Mouse (Mus musculus) bone marrow macrophage, adult 2 months (primary cell): Measurements from ENCODE around the gene Gm20425.

ENCODE experiments used
- CTCF ChIP-seq: IDR thresholded peaks from 2 replicates; pipeline ENCODE4 v1.5.1; 2012; ENCODE audit warnings: low read depth, mild to moderate bottlenecking, low read length, moderate library complexity
- POLR2A ChIP-seq: IDR thresholded peaks from 2 replicates; pipeline ENCODE4 v1.6.1; 2012; ENCODE audit warnings: mild to moderate bottlenecking, low read depth, low read length, borderline replicate concordance

- TF ChIP-seq POLR2A (no peak), CTCF (no peak)
Observed at GRCm38 (mm10) chr9:103186747-103187146, 43.4 kb downstream of the Gm20425 start.
